Mouse (Mus musculus) stomach, postnatal 0 days (tissue): Measurements from ENCODE around the gene Mbnl3. TPM values are rescaled to one million over a fixed set of nuclear protein-coding genes. Genes with fewer than 3 reads are reported as not detected.

ENCODE experiments used
- ATAC-seq: fragments of 200-750 bp; cut with Nextera tagmentation; 2 replicates; pipeline ENCODE4 v1.8.0; 2017; ENCODE audit not compliant: low FRiP score, low TSS enrichment
- DNase-seq: peaks from one replicate; pipeline ENCODE4 v3.0.0-alpha.2; 2016; ENCODE audit warnings: low spot score
- H3K27ac ChIP-seq: fragments of 300-500 bp; sonication (generic); replicated peaks from 2 replicates; pipeline ENCODE4 v1.5.1; 2014; ENCODE audit warnings: mild to moderate bottlenecking, control low read depth
- H3K27me3 ChIP-seq: fragments of 300-500 bp; sonication (generic); 2 replicates; pipeline ENCODE4 v1.6.1; 2014; ENCODE audit warnings: low read length; ENCODE audit not compliant: control insufficient read depth, insufficient read depth
- H3K36me3 ChIP-seq: fragments of 300-500 bp; sonication (generic); 2 replicates; pipeline ENCODE4 v1.6.1; 2014; ENCODE audit warnings: low read length, mixed read lengths; ENCODE audit not compliant: control insufficient read depth, insufficient read depth
- H3K4me1 ChIP-seq: fragments of 300-500 bp; sonication (generic); replicated peaks from 2 replicates; pipeline ENCODE4 v1.6.1; 2014; ENCODE audit warnings: antibody characterized with exemption; ENCODE audit not compliant: control insufficient read depth, insufficient read depth
- H3K4me2 ChIP-seq: fragments of 300-500 bp; sonication (generic); replicated peaks from 2 replicates; pipeline ENCODE4 v1.6.1; 2014; ENCODE audit warnings: low read depth, mild to moderate bottlenecking, control low read depth, moderate library complexity
- H3K4me3 ChIP-seq: fragments of 300-500 bp; sonication (generic); 2 replicates; pipeline ENCODE4 v1.5.1; 2014; ENCODE audit warnings: low read depth, low read length, control low read depth
- H3K9ac ChIP-seq: fragments of 300-500 bp; sonication (generic); 2 replicates; pipeline ENCODE4 v1.6.1; 2014; ENCODE audit warnings: mild to moderate bottlenecking, low read length, control low read depth, mixed read lengths
- H3K9me3 ChIP-seq: fragments of 300-500 bp; sonication (generic); 2 replicates; pipeline ENCODE4 v1.6.1; 2016; ENCODE audit warnings: low read length; ENCODE audit not compliant: control insufficient read depth
- CTCF ChIP-seq: IDR thresholded peaks from 2 replicates; pipeline ENCODE4 v1.5.1; 2016; ENCODE audit warnings: antibody characterized with exemption, low read depth, mild to moderate bottlenecking, moderate library complexity
- EP300 ChIP-seq: optimal IDR thresholded peaks from 2 replicates; pipeline ENCODE3; 2016; ENCODE audit warnings: antibody characterized with exemption
- WGBS: fragments of 180-500 bp; shearing (Covaris S2); extraction: QIAGEN DNeasy Blood & Tissue Kit; methylation state at CpG from one replicate; pipeline ENCODE4 v1.1.7; 2014; 5-methylcytosine and 5-hydroxymethylcytosine counted together
- polyA plus RNA-seq: library from polyadenylated mRNA; unstranded; fragments of >200 nt; fragmentation: Nextera tagmentation; extraction: Ambion mirVana; gene quantifications from 2 replicates; pipeline ENCODE4 v1.2.1, GENCODE M21; 2015

The Mbnl3 gene
- polyA plus RNA-seq, 1 experiment from 2014 or later: 6.2 TPM

- Histone ChIP-seq H3K4me3 (no peak overlapping the region), H3K4me1 (no peaks in the 10 kb centered on the region), H3K9ac (no peak overlapping the region), H3K9me3 (no peaks in the 10 kb centered on the region), H3K27ac (no peak overlapping the region), H3K4me2 (no peak overlapping the region), H3K36me3 (no peaks in the 10 kb centered on the region), H3K27me3 (no peaks in the 10 kb centered on the region)
- 89% methylated on average over 1 of the region's 1 CpGs for WGBS
- DNase-seq: no peak
- no peak for ATAC-seq
- no peak for TF ChIP-seq EP300
Measured at GRCm38 (mm10) chrX:51170404-51170803, 35.9 kb downstream of the Mbnl3 start.

- 55% methylated on average over 5 of the region's 5 CpGs for WGBS
- no peaks in the 10 kb centered on the region for H3K4me1 ChIP-seq
Measured at GRCm38 (mm10) chrX:51169476-51170045, 36.8 kb downstream of the Mbnl3 start.

DNA sequence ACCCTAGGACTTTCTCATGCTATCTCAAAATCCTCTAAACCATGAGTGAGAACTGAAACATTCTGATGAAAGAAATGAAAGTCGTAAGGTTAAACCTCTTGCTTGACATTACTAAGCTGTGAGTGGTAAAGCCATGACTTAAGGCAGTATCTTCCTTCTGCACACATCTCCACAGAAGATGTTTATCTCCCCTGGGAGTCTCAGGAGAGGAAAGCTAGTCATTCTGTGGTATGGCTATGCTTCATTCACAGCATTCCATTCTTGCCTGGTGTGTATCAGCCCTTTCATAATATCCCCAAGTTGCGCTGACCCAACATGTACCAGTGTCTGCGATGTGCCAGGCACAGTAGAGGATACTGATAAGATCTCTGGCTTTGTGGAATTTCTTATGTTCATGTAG, 38.4 kb downstream of the Mbnl3 start:
- TF ChIP-seq EP300 (no peak), CTCF (no peak)
- ATAC-seq (no peak), DNase-seq (no peak)
- Histone ChIP-seq H3K9ac (no peak overlapping the region), H3K4me3 (no peak overlapping the region), H3K9me3 (no peaks in the 10 kb centered on the region), H3K27me3 (no peaks in the 10 kb centered on the region), H3K4me1 (no peaks in the 10 kb centered on the region), H3K27ac (no peak overlapping the region), H3K4me2 (no peak overlapping the region), H3K36me3 (no peaks in the 10 kb centered on the region)
- 77% methylated on average over 3 of the region's 3 CpGs for WGBS

More at GRCm38 (mm10) chrX:51169476-51170045, 36.8 kb downstream of the Mbnl3 start:
- H3K9ac ChIP-seq: no peak overlapping the region
- no peaks in the 10 kb centered on the region for H3K9me3 ChIP-seq
- ATAC-seq (no peak), DNase-seq (no peak)
- H3K27me3 ChIP-seq: no peaks in the 10 kb centered on the region
- no peak for TF ChIP-seq EP300
- TF ChIP-seq CTCF: peak; percentile 30; the same call in 1 of the 2 replicates
- H3K36me3 ChIP-seq: no peaks in the 10 kb centered on the region
- no peak overlapping the region for H3K4me2 ChIP-seq
- no peak overlapping the region for H3K27ac ChIP-seq
- H3K4me3 ChIP-seq: no peak overlapping the region

DNA sequence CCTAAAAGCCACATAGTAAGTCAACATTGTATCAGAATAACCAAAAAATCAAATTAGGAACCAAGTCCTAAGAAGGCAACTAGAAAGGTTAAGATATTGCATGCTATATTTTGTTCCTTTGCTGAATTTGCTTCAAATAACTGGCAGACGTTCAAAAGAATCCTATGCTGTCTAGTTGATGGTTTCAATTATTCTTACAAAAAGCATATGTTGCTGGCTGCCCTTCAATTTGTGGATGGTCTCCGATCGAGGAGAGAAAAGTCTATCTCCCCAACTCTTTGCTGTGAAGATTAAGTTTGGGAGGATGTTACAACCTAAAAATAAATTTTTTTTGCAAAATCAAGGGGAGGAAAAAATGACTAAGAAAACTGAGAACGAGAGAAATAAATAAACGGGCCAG, 41.6 kb downstream of the Mbnl3 start:
- H3K4me2 ChIP-seq: no peak overlapping the region
- H3K4me3 ChIP-seq: no peak overlapping the region
- no peak overlapping the region for H3K9ac ChIP-seq
- H3K9me3 ChIP-seq: no peaks in the 10 kb centered on the region
- ATAC-seq (no peak), DNase-seq (no peak)
- H3K27ac ChIP-seq: no peak overlapping the region
- no peaks in the 10 kb centered on the region for H3K27me3 ChIP-seq
- 63% methylated on average over 5 of the region's 5 CpGs for WGBS
- no peaks in the 10 kb centered on the region for H3K36me3 ChIP-seq
- TF ChIP-seq EP300 (no peak), CTCF (no peak)
- no peaks in the 10 kb centered on the region for H3K4me1 ChIP-seq

DNA sequence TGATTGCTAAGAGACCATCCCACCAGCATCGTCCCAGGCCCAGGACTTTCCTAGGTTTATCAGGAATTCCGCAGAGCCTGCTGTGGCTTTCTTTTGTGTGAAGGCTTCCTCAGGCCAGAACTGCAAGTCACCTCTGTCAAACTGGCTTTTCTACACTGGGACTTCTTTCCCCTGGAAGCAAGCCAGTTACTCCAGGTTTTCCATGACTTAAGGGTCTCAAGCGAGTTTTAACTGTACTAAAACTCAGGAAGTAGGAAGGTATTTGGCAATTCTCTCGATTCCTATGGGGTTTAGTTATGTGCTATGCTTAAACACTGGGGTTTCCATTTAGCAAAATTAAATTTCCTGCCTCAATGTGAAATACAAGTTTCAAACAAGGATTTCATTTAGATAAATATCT, 57.9 kb downstream of the Mbnl3 start:
- no peak for DNase-seq
- no peak overlapping the region for H3K4me2 ChIP-seq
- H3K4me3 ChIP-seq: no peak overlapping the region
- no peaks in the 10 kb centered on the region for H3K9me3 ChIP-seq
- TF ChIP-seq CTCF (no peak), EP300 (no peak)
- no peaks in the 10 kb centered on the region for H3K4me1 ChIP-seq
- H3K36me3 ChIP-seq: no peaks in the 10 kb centered on the region
- no peak for ATAC-seq
- H3K9ac ChIP-seq: no peak overlapping the region
- 59% methylated on average over 4 of the region's 4 CpGs for WGBS
- H3K27me3 ChIP-seq: no peaks in the 10 kb centered on the region
- H3K27ac ChIP-seq: no peak overlapping the region

- DNase-seq (peak; percentile 23), ATAC-seq (peak; percentile 75)
- no peak overlapping the region for H3K27ac ChIP-seq
- no peak for TF ChIP-seq EP300
- peak; percentile 66 for TF ChIP-seq CTCF
- no peaks in the 10 kb centered on the region for H3K9me3 ChIP-seq
- H3K9ac ChIP-seq: no peak overlapping the region
- no peaks in the 10 kb centered on the region for H3K4me1 ChIP-seq
- 29% methylated on average over 4 of the region's 4 CpGs for WGBS
- H3K36me3 ChIP-seq: no peaks in the 10 kb centered on the region
- no peak overlapping the region for H3K4me3 ChIP-seq
- H3K27me3 ChIP-seq: no peaks in the 10 kb centered on the region
- H3K4me2 ChIP-seq: no peak overlapping the region
Measured at GRCm38 (mm10) chrX:51146351-51146750, 60.0 kb downstream of the Mbnl3 start.
